Mouse (Mus musculus) kidney, postnatal 0 days (tissue): ENCODE measurements around the gene Sema7a. TPM values are rescaled to one million over a fixed set of nuclear protein-coding genes. Genes with fewer than 3 reads are reported as not detected.
A peak's percentile ranks its signal among the peaks of the same experiment; 100 is the strongest.

Experiments
- ATAC-seq: fragments of 200-750 bp; cut with Nextera tagmentation; replicated peaks from 2 replicates; pipeline ENCODE4 v1.8.0; 2017; ENCODE audit warnings: low read depth, moderate number of reproducible peaks, moderate TSS enrichment, moderate library complexity; ENCODE audit not compliant: low FRiP score
- DNase-seq: peaks from one replicate; pipeline ENCODE4 v3.0.0-alpha.2; 2016; ENCODE audit warnings: low spot score
- H3K27ac ChIP-seq: fragments of 300-500 bp; sonication (generic); 2 replicates; pipeline ENCODE4 v1.5.1; 2014; ENCODE audit warnings: mild to moderate bottlenecking
- H3K27me3 ChIP-seq: fragments of 300-500 bp; sonication (generic); 2 replicates; pipeline ENCODE4 v1.6.1; 2014; ENCODE audit warnings: low read length, mixed read lengths; ENCODE audit not compliant: insufficient read depth
- H3K36me3 ChIP-seq: fragments of 300-500 bp; sonication (generic); 2 replicates; pipeline ENCODE4 v1.6.1; 2014; ENCODE audit warnings: low read length, mixed read lengths; ENCODE audit not compliant: insufficient read depth
- H3K4me1 ChIP-seq: fragments of 300-500 bp; sonication (generic); replicated peaks from 2 replicates; pipeline ENCODE4 v1.6.1; 2014; ENCODE audit warnings: antibody characterized with exemption, low read length, mixed read lengths; ENCODE audit not compliant: insufficient read depth
- H3K4me2 ChIP-seq: fragments of 300-500 bp; sonication (generic); 2 replicates; pipeline ENCODE4 v1.6.1; 2014; ENCODE audit warnings: mild to moderate bottlenecking, low read length, moderate library complexity, mixed read lengths
- H3K4me3 ChIP-seq: fragments of 300-500 bp; sonication (generic); replicated peaks from 2 replicates; pipeline ENCODE4 v1.5.1; 2014; ENCODE audit warnings: low read depth, low read length
- H3K9ac ChIP-seq: fragments of 300-500 bp; sonication (generic); 2 replicates; pipeline ENCODE4 v1.6.1; 2014; ENCODE audit warnings: low read depth, low read length
- H3K9me3 ChIP-seq: fragments of 300-500 bp; sonication (generic); replicated peaks from 2 replicates; pipeline ENCODE4 v1.6.1; 2016; ENCODE audit warnings: low read length, inconsistent platforms, mixed read lengths
- CTCF ChIP-seq: IDR thresholded peaks from 2 replicates; pipeline ENCODE4 v1.5.1; 2016; ENCODE audit warnings: antibody characterized with exemption, low read depth, mild to moderate bottlenecking, moderate library complexity
- WGBS: fragments of 180-500 bp; shearing (Covaris S2); extraction: QIAGEN DNeasy Blood & Tissue Kit; methylation state at CpG from one replicate; pipeline ENCODE4 v1.1.7; 2014; 5-methylcytosine and 5-hydroxymethylcytosine counted together
- polyA plus RNA-seq: library from polyadenylated mRNA; unstranded; fragments of >200 nt; fragmentation: Nextera tagmentation; extraction: Ambion mirVana; gene quantifications from 2 replicates; pipeline ENCODE4 v1.2.1, GENCODE M21; 2015

Gene Sema7a
- polyA plus RNA-seq, 1 experiment from 2014 or later: 0.80 TPM

GRCm38 (mm10) chr9:58011027-58011426 lies 71.1 kb downstream of the Sema7a start:
- ATAC-seq (no peak), DNase-seq (peak; percentile 76)
- H3K27me3 ChIP-seq: no peaks in the 10 kb centered on the region
- H3K9ac ChIP-seq: no peak overlapping the region
- no peaks in the 10 kb centered on the region for H3K36me3 ChIP-seq
- H3K4me2 ChIP-seq: no peak overlapping the region
- no peaks in the 10 kb centered on the region for H3K4me1 ChIP-seq
- H3K4me3 ChIP-seq: no peak overlapping the region
- 29% methylated on average over 7 of the region's 7 CpGs for WGBS
- no peak overlapping the region for H3K27ac ChIP-seq
- TF ChIP-seq CTCF: no peak
- no peaks in the 10 kb centered on the region for H3K9me3 ChIP-seq

GRCm38 (mm10) chr9:58011552-58011951 lies 71.6 kb downstream of the Sema7a start:
- TF ChIP-seq CTCF: no peak
- DNase-seq: no peak

More at GRCm38 (mm10) chr9:58011552-58011951, 71.6 kb downstream of the Sema7a start:
- H3K9ac ChIP-seq: no peak overlapping the region
- no peaks in the 10 kb centered on the region for H3K36me3 ChIP-seq
- no peak overlapping the region for H3K4me2 ChIP-seq
- no peaks in the 10 kb centered on the region for H3K27me3 ChIP-seq
- WGBS: 46% methylated on average over 8 of the region's 8 CpGs
- no peaks in the 10 kb centered on the region for H3K9me3 ChIP-seq
- no peak overlapping the region for H3K27ac ChIP-seq
- H3K4me3 ChIP-seq: no peak overlapping the region
- H3K4me1 ChIP-seq: no peaks in the 10 kb centered on the region
- no peak for ATAC-seq

Other genes with a start within 250 kb of the Sema7a start
- gene Edc3, start 231.6 kb upstream of the Sema7a start, polyA plus RNA-seq: 23.1 and 26.4 TPM in 2 replicates
- 50.3 and 51.7 TPM in 2 replicates for gene Clk3, start 174.3 kb upstream of the Sema7a start, polyA plus RNA-seq
- 4.0 and 4.2 TPM in 2 replicates for gene Arid3b, start 103.3 kb upstream of the Sema7a start, polyA plus RNA-seq
- gene Ubl7, start 29.1 kb upstream of the Sema7a start, polyA plus RNA-seq: 124 and 141 TPM in 2 replicates
- gene Cyp11a1, start 66.3 kb downstream of the Sema7a start, polyA plus RNA-seq: 0.31 and 0.64 TPM in 2 replicates
- gene Stra6, start 123.7 kb downstream of the Sema7a start, polyA plus RNA-seq: 12.2 and 13.2 TPM in 2 replicates
- gene Ccdc33, start 178.7 kb downstream of the Sema7a start, polyA plus RNA-seq: 0.09 and 0.13 TPM in 2 replicates